Mouse (Mus musculus) neural tube, embryonic 11.5 days (tissue): ENCODE measurements around the gene Col4a4. TPM values are rescaled to one million over a fixed set of nuclear protein-coding genes. Genes with fewer than 3 reads are reported as not detected.

Experiments used
- ATAC-seq: fragments of 200-750 bp; cut with Nextera tagmentation; 2 replicates; pipeline ENCODE4 v1.8.0; 2017; ENCODE audit warnings: moderate number of reproducible peaks, mild to moderate bottlenecking, moderate TSS enrichment, moderate library complexity; ENCODE audit not compliant: insufficient read depth, low FRiP score, low TSS enrichment
- DNase-seq: peaks from one replicate; pipeline ENCODE4 v3.0.0-alpha.2; 2015; ENCODE audit warnings: low spot score
- H3K27ac ChIP-seq: fragments of 300-500 bp; sonication (generic); 2 replicates; pipeline ENCODE4 v1.5.1; 2014; ENCODE audit warnings: low read depth, mild to moderate bottlenecking, low read length
- H3K27me3 ChIP-seq: fragments of 300-500 bp; sonication (generic); 2 replicates; pipeline ENCODE4 v1.6.1; 2014; ENCODE audit warnings: mild to moderate bottlenecking, low read length, mixed read lengths; ENCODE audit not compliant: control insufficient read depth, insufficient read depth
- H3K36me3 ChIP-seq: fragments of 300-500 bp; sonication (generic); 2 replicates; pipeline ENCODE4 v1.6.1; 2014; ENCODE audit warnings: mild to moderate bottlenecking, low read length, moderate library complexity, mixed read lengths; ENCODE audit not compliant: control insufficient read depth, insufficient read depth
- H3K4me1 ChIP-seq: fragments of 300-500 bp; sonication (generic); 2 replicates; pipeline ENCODE4 v1.6.1; 2014; ENCODE audit warnings: low read length, mixed read lengths; ENCODE audit not compliant: control insufficient read depth, insufficient read depth
- H3K4me2 ChIP-seq: fragments of 300-500 bp; sonication (generic); 2 replicates; pipeline ENCODE4 v1.6.1; 2014; ENCODE audit warnings: low read depth, mild to moderate bottlenecking, moderate library complexity
- H3K4me3 ChIP-seq: fragments of 300-500 bp; sonication (generic); 2 replicates; pipeline ENCODE4 v1.5.1; 2014; ENCODE audit warnings: low read depth, low read length
- H3K9ac ChIP-seq: fragments of 300-500 bp; sonication (generic); 2 replicates; pipeline ENCODE4 v1.6.1; 2014; ENCODE audit warnings: mild to moderate bottlenecking, low read length
- H3K9me3 ChIP-seq: fragments of 300-500 bp; sonication (generic); 2 replicates; pipeline ENCODE4 v1.6.1; 2016; ENCODE audit warnings: low read length; ENCODE audit not compliant: control insufficient read depth
- WGBS: fragments of 180-500 bp; shearing (Covaris S2); extraction: QIAGEN DNeasy Blood & Tissue Kit; methylation state at CpG from one replicate; pipeline ENCODE4 v1.1.7; 2014; 5-methylcytosine and 5-hydroxymethylcytosine counted together
- polyA plus RNA-seq: library from polyadenylated mRNA; unstranded; fragments of >200 nt; fragmentation: Nextera tagmentation; extraction: Ambion mirVana; gene quantifications from 2 replicates; pipeline ENCODE4 v1.2.1, GENCODE M21; 2014

The Col4a4 gene
- polyA plus RNA-seq, 1 experiment from 2014 or later: 0.16 TPM

GRCm38 (mm10) chr1:82475254-82475653 lies 111.4 kb downstream of the Col4a4 start:
- DNase-seq (no peak), ATAC-seq (no peak)
- Histone ChIP-seq H3K9me3 (no peaks in the 10 kb centered on the region), H3K27me3 (no peaks in the 10 kb centered on the region), H3K9ac (no peak overlapping the region), H3K4me2 (no peak overlapping the region), H3K4me1 (peaks cover 18% of the 10 kb centered on the region), H3K27ac (no peak overlapping the region), H3K36me3 (no peaks in the 10 kb centered on the region), H3K4me3 (no peak overlapping the region)
- WGBS: 43% methylated on average over 5 of the region's 5 CpGs

- Histone ChIP-seq H3K36me3 (no peaks in the 10 kb centered on the region), H3K27me3 (no peaks in the 10 kb centered on the region), H3K4me2 (no peak overlapping the region), H3K9ac (no peak overlapping the region), H3K27ac (peak overlapping the region; percentile 44; the same call in 1 of the 2 replicates), H3K4me3 (no peak overlapping the region), H3K4me1 (peaks cover 18% of the 10 kb centered on the region), H3K9me3 (no peaks in the 10 kb centered on the region)
- 19% methylated on average over 4 of the region's 4 CpGs for WGBS
- DNase-seq (peak; percentile 37), ATAC-seq (peak; percentile 77)
Observed at GRCm38 (mm10) chr1:82474461-82474961, 112.1 kb downstream of the Col4a4 start.

- Histone ChIP-seq H3K27me3 (no peaks in the 10 kb centered on the region), H3K9me3 (no peaks in the 10 kb centered on the region), H3K4me2 (no peak overlapping the region), H3K27ac (no peak overlapping the region), H3K9ac (no peak overlapping the region), H3K4me1 (peaks cover 18% of the 10 kb centered on the region), H3K36me3 (no peaks in the 10 kb centered on the region), H3K4me3 (no peak overlapping the region)
- ATAC-seq (no peak), DNase-seq (no peak)
Observed at GRCm38 (mm10) chr1:82473467-82473866, 113.2 kb downstream of the Col4a4 start.

GRCm38 (mm10) chr1:82470516-82471225 lies 116.0 kb downstream of the Col4a4 start:
- Histone ChIP-seq H3K9me3 (no peaks in the 10 kb centered on the region), H3K4me2 (no peak overlapping the region), H3K27ac (no peak overlapping the region), H3K4me1 (peaks cover 17% of the 10 kb centered on the region), H3K4me3 (no peak overlapping the region), H3K36me3 (no peaks in the 10 kb centered on the region), H3K27me3 (no peaks in the 10 kb centered on the region), H3K9ac (no peak overlapping the region)
- WGBS: 95% methylated on average over 10 of the region's 10 CpGs
- DNase-seq: no peak
- ATAC-seq: no peak

- H3K27ac ChIP-seq: no peak overlapping the region
- H3K9ac ChIP-seq: no peak overlapping the region
- no peaks in the 10 kb centered on the region for H3K36me3 ChIP-seq
- no peaks in the 10 kb centered on the region for H3K27me3 ChIP-seq
- no peak for DNase-seq
- H3K4me3 ChIP-seq: no peak overlapping the region
- ATAC-seq: no peak
- 79% methylated on average over 6 of the region's 6 CpGs for WGBS
- peaks cover 3% of the 10 kb centered on the region for H3K4me1 ChIP-seq
- no peak overlapping the region for H3K4me2 ChIP-seq
- no peaks in the 10 kb centered on the region for H3K9me3 ChIP-seq
Observed at GRCm38 (mm10) chr1:82468872-82469271, 117.8 kb downstream of the Col4a4 start.

- Histone ChIP-seq H3K36me3 (no peaks in the 10 kb centered on the region), H3K4me2 (no peak overlapping the region), H3K27me3 (no peaks in the 10 kb centered on the region), H3K4me3 (no peak overlapping the region), H3K9me3 (no peaks in the 10 kb centered on the region), H3K9ac (no peak overlapping the region), H3K4me1 (no peaks in the 10 kb centered on the region), H3K27ac (no peak overlapping the region)
- ATAC-seq (no peak), DNase-seq (no peak)
- WGBS: 48% methylated on average over 6 of the region's 6 CpGs
Observed at GRCm38 (mm10) chr1:82465321-82465853, 121.3 kb downstream of the Col4a4 start.

- Histone ChIP-seq H3K4me3 (no peak overlapping the region), H3K4me2 (no peak overlapping the region), H3K9ac (no peak overlapping the region), H3K27ac (no peak overlapping the region), H3K9me3 (no peaks in the 10 kb centered on the region), H3K4me1 (no peaks in the 10 kb centered on the region), H3K27me3 (no peaks in the 10 kb centered on the region), H3K36me3 (no peaks in the 10 kb centered on the region)
- ATAC-seq (no peak), DNase-seq (no peak)
- WGBS: 78% methylated on average over 4 of the region's 4 CpGs
Observed at GRCm38 (mm10) chr1:82461041-82461440, 125.6 kb downstream of the Col4a4 start.

GRCm38 (mm10) chr1:82459926-82460325 lies 126.7 kb downstream of the Col4a4 start:
- 86% methylated on average over 2 of the region's 2 CpGs for WGBS
- DNase-seq (no peak), ATAC-seq (no peak)
- Histone ChIP-seq H3K4me2 (no peak overlapping the region), H3K9ac (no peak overlapping the region), H3K4me3 (no peak overlapping the region), H3K36me3 (no peaks in the 10 kb centered on the region), H3K9me3 (no peaks in the 10 kb centered on the region), H3K4me1 (no peaks in the 10 kb centered on the region), H3K27ac (no peak overlapping the region), H3K27me3 (no peaks in the 10 kb centered on the region)

- no peaks in the 10 kb centered on the region for H3K9me3 ChIP-seq
- H3K9ac ChIP-seq: no peak overlapping the region
- H3K4me1 ChIP-seq: no peaks in the 10 kb centered on the region
- H3K4me2 ChIP-seq: no peak overlapping the region
- H3K27me3 ChIP-seq: no peaks in the 10 kb centered on the region
- no peak for DNase-seq
- H3K27ac ChIP-seq: no peak overlapping the region
- WGBS: 87% methylated on average over 4 of the region's 4 CpGs
- no peak overlapping the region for H3K4me3 ChIP-seq
- no peaks in the 10 kb centered on the region for H3K36me3 ChIP-seq
- ATAC-seq: no peak
Observed at GRCm38 (mm10) chr1:82459350-82459749, 127.3 kb downstream of the Col4a4 start.
